Mouse (Mus musculus) intestine, embryonic 16.5 days (tissue): ENCODE measurements around the gene Pck2. TPM values are rescaled to one million over a fixed set of nuclear protein-coding genes. Genes with fewer than 3 reads are reported as not detected.
A peak's percentile ranks its signal among the peaks of the same experiment; 100 is the strongest.

Source experiments
- ATAC-seq: fragments of 200-750 bp; cut with Nextera tagmentation; 2 replicates; pipeline ENCODE4 v1.8.0; 2017; ENCODE audit warnings: moderate TSS enrichment, moderate library complexity
- H3K27ac ChIP-seq: fragments of 300-500 bp; sonication (generic); 2 replicates; pipeline ENCODE4 v1.5.1; 2014; ENCODE audit warnings: mild to moderate bottlenecking, low read length
- H3K27me3 ChIP-seq: fragments of 300-500 bp; sonication (generic); replicated peaks from 2 replicates; pipeline ENCODE4 v1.6.1; 2014; ENCODE audit warnings: low read length, control low read depth, mixed read lengths; ENCODE audit not compliant: control insufficient read depth, insufficient read depth
- H3K36me3 ChIP-seq: fragments of 300-500 bp; sonication (generic); 2 replicates; pipeline ENCODE4 v1.6.1; 2014; ENCODE audit warnings: low read length, control low read depth; ENCODE audit not compliant: control insufficient read depth, insufficient read depth
- H3K4me1 ChIP-seq: fragments of 300-500 bp; sonication (generic); 2 replicates; pipeline ENCODE4 v1.6.1; 2014; ENCODE audit warnings: low read length, control low read depth, mixed read lengths; ENCODE audit not compliant: control insufficient read depth, insufficient read depth
- H3K4me2 ChIP-seq: fragments of 300-500 bp; sonication (generic); 2 replicates; pipeline ENCODE4 v1.6.1; 2014; ENCODE audit warnings: low read depth, low read length, control low read depth
- H3K4me3 ChIP-seq: fragments of 300-500 bp; sonication (generic); 2 replicates; pipeline ENCODE4 v1.5.1; 2014; ENCODE audit warnings: mild to moderate bottlenecking, low read length
- H3K9ac ChIP-seq: fragments of 300-500 bp; sonication (generic); 2 replicates; pipeline ENCODE4 v1.6.1; 2014; ENCODE audit warnings: low read depth, low read length
- H3K9me3 ChIP-seq: fragments of 300-500 bp; sonication (generic); 2 replicates; pipeline ENCODE4 v1.6.1; 2016; ENCODE audit warnings: low read length, control low read depth; ENCODE audit not compliant: control insufficient read depth
- WGBS: fragments of 180-500 bp; shearing (Covaris S2); extraction: QIAGEN DNeasy Blood & Tissue Kit; methylation state at CpG from one replicate; pipeline ENCODE4 v1.1.7; 2014; 5-methylcytosine and 5-hydroxymethylcytosine counted together
- polyA plus RNA-seq: library from polyadenylated mRNA; unstranded; fragments of >200 nt; fragmentation: Nextera tagmentation; extraction: Ambion mirVana; gene quantifications from 2 replicates; pipeline ENCODE4 v1.2.1, GENCODE M21; 2015

Pck2 gene
- polyA plus RNA-seq, 1 experiment from 2014 or later: 51.8 TPM

- no peak for ATAC-seq
- no peak overlapping the region for H3K27ac ChIP-seq
- no peak overlapping the region for H3K9ac ChIP-seq
- peaks cover 12% of the 10 kb centered on the region for H3K36me3 ChIP-seq
- H3K27me3 ChIP-seq: no peaks in the 10 kb centered on the region
- no peak overlapping the region for H3K4me2 ChIP-seq
- H3K9me3 ChIP-seq: no peaks in the 10 kb centered on the region
- H3K4me1 ChIP-seq: peaks cover 3% of the 10 kb centered on the region; the same call in 1 of the 2 replicates
- no peak overlapping the region for H3K4me3 ChIP-seq
- WGBS: 76% methylated on average over 5 of the region's 5 CpGs
Measured at GRCm38 (mm10) chr14:55551347-55551746, 11.3 kb downstream of the Pck2 start.

- H3K4me2 ChIP-seq: no peak overlapping the region
- no peak overlapping the region for H3K27ac ChIP-seq
- no peak overlapping the region for H3K9ac ChIP-seq
- H3K4me3 ChIP-seq: no peak overlapping the region
- no peaks in the 10 kb centered on the region for H3K27me3 ChIP-seq
- H3K4me1 ChIP-seq: peaks cover 6% of the 10 kb centered on the region; the same call in 1 of the 2 replicates
- no peaks in the 10 kb centered on the region for H3K9me3 ChIP-seq
- H3K36me3 ChIP-seq: peaks cover 12% of the 10 kb centered on the region
- no peak for ATAC-seq
- WGBS: 94% methylated on average over 8 of the region's 8 CpGs
Measured at GRCm38 (mm10) chr14:55551794-55552193, 11.7 kb downstream of the Pck2 start.

- H3K27me3 ChIP-seq: no peaks in the 10 kb centered on the region
- H3K4me1 ChIP-seq: peaks cover 6% of the 10 kb centered on the region; the same call in 1 of the 2 replicates
- no peak overlapping the region for H3K4me2 ChIP-seq
- H3K9me3 ChIP-seq: no peaks in the 10 kb centered on the region
- H3K36me3 ChIP-seq: no peaks in the 10 kb centered on the region
- H3K4me3 ChIP-seq: no peak overlapping the region
- H3K27ac ChIP-seq: no peak overlapping the region
- no peak for ATAC-seq
- no peak overlapping the region for H3K9ac ChIP-seq
Measured at GRCm38 (mm10) chr14:55554635-55555034, 14.6 kb downstream of the Pck2 start.

- H3K27me3 ChIP-seq: no peaks in the 10 kb centered on the region
- peaks cover 6% of the 10 kb centered on the region; the same call in 1 of the 2 replicates for H3K4me1 ChIP-seq
- no peak overlapping the region for H3K4me3 ChIP-seq
- no peaks in the 10 kb centered on the region for H3K9me3 ChIP-seq
- no peak overlapping the region for H3K4me2 ChIP-seq
- no peak overlapping the region for H3K9ac ChIP-seq
- no peaks in the 10 kb centered on the region for H3K36me3 ChIP-seq
- ATAC-seq: no peak
- no peak overlapping the region for H3K27ac ChIP-seq
- WGBS: 82% methylated on average over 3 of the region's 3 CpGs
Measured at GRCm38 (mm10) chr14:55555788-55556187, 15.7 kb downstream of the Pck2 start.

- no peak overlapping the region for H3K9ac ChIP-seq
- 0 out of 2 replicates have a peak overlapping the region, but pooled peaks have one; percentile 1 for H3K4me2 ChIP-seq
- H3K36me3 ChIP-seq: no peaks in the 10 kb centered on the region
- 20% methylated on average over 5 of the region's 5 CpGs for WGBS
- H3K9me3 ChIP-seq: no peaks in the 10 kb centered on the region
- H3K27me3 ChIP-seq: no peaks in the 10 kb centered on the region
- peaks cover 16% of the 10 kb centered on the region for H3K4me1 ChIP-seq
- ATAC-seq: no peak
- H3K27ac ChIP-seq: peak overlapping the region; percentile 67
- H3K4me3 ChIP-seq: no peak overlapping the region
Measured at GRCm38 (mm10) chr14:55557003-55557402, 16.9 kb downstream of the Pck2 start.

GRCm38 (mm10) chr14:55557587-55557986 is 17.5 kb downstream of the Pck2 start:
- no peak overlapping the region for H3K4me3 ChIP-seq
- H3K27me3 ChIP-seq: no peaks in the 10 kb centered on the region
- no peak overlapping the region for H3K4me2 ChIP-seq
- H3K27ac ChIP-seq: peak overlapping the region; percentile 67
- peaks cover 17% of the 10 kb centered on the region for H3K4me1 ChIP-seq
- no peaks in the 10 kb centered on the region for H3K9me3 ChIP-seq
- WGBS: 84% methylated on average over 3 of the region's 3 CpGs
- H3K36me3 ChIP-seq: no peaks in the 10 kb centered on the region
- no peak overlapping the region for H3K9ac ChIP-seq
- ATAC-seq: no peak

GRCm38 (mm10) chr14:55558740-55559448 is 18.8 kb downstream of the Pck2 start:
- ATAC-seq: no peak
- Histone ChIP-seq H3K4me1 (peaks cover 17% of the 10 kb centered on the region), H3K4me2 (peak overlapping the region; percentile 65), H3K27me3 (no peaks in the 10 kb centered on the region), H3K4me3 (no peak overlapping the region; the same call in 1 of the 2 replicates), H3K27ac (no peak overlapping the region), H3K9ac (no peak overlapping the region), H3K9me3 (no peaks in the 10 kb centered on the region), H3K36me3 (0 out of 2 replicates have a peak, but pooled peaks cover 2% of the 10 kb centered on the region)
- WGBS: 51% methylated on average over 6 of the region's 6 CpGs

GRCm38 (mm10) chr14:55559799-55560201 is 19.7 kb downstream of the Pck2 start, which contains the start of gene Dcaf11:
Dcaf11 (plus strand) TSS chr14:55560006.
- H3K4me2 ChIP-seq: peak within 1 kb of the TSS; percentile 83
- ATAC-seq: peak; percentile 87

GRCm38 (mm10) chr14:55560202-55561073 is 20.4 kb downstream of the Pck2 start, which contains the start of gene A730061H03Rik:
A730061H03Rik (minus strand) TSS chr14:55560406.
- WGBS: under 1% methylated on average over 51 of the region's 51 CpGs
- Histone ChIP-seq H3K36me3 (peaks cover 9% of the 10 kb centered on the region; the same call in 1 of the 2 replicates), H3K27me3 (no peaks in the 10 kb centered on the region), H3K4me2 (peak within 1 kb of the TSS; percentile 83), H3K9me3 (no peaks in the 10 kb centered on the region), H3K27ac (peak within 1 kb of the TSS; percentile 98), H3K9ac (peak within 1 kb of the TSS; percentile 80), H3K4me1 (peaks cover 14% of the 10 kb centered on the region), H3K4me3 (peak within 1 kb of the TSS; percentile 71)
- ATAC-seq: peak; percentile 94

More at GRCm38 (mm10) chr14:55559799-55560201, 19.7 kb downstream of the Pck2 start, which contains the start of gene Dcaf11:
- peak within 1 kb of the TSS; percentile 71 for H3K4me3 ChIP-seq
- peak within 1 kb of the TSS; percentile 80 for H3K9ac ChIP-seq
- H3K27me3 ChIP-seq: no peaks in the 10 kb centered on the region
- WGBS: 0% methylated on average over 27 of the region's 27 CpGs
- H3K4me1 ChIP-seq: peaks cover 14% of the 10 kb centered on the region
- H3K36me3 ChIP-seq: peaks cover 6% of the 10 kb centered on the region; the same call in 1 of the 2 replicates
- peak within 1 kb of the TSS; percentile 98 for H3K27ac ChIP-seq
- no peaks in the 10 kb centered on the region for H3K9me3 ChIP-seq
